Mouse (Mus musculus) limb, embryonic 13.5 days (tissue): ENCODE measurements at regions not wholly inside any gene's neighbourhood (a gene's known extent, or its start where the extent isn't known, plus 50 kb on each side); places are given as distances from the start of the nearest gene placed in this dataset.

ENCODE experiments used
- ATAC-seq: fragments of 200-750 bp; cut with Nextera tagmentation; 2 replicates; pipeline ENCODE4 v1.8.0; 2017; ENCODE audit warnings: low read depth, moderate number of reproducible peaks, moderate TSS enrichment; ENCODE audit not compliant: low FRiP score
- H3K27ac ChIP-seq: fragments of 300-500 bp; sonication (generic); 2 replicates; pipeline ENCODE4 v1.5.1; 2015; ENCODE audit warnings: inconsistent platforms, mild to moderate bottlenecking, moderate library complexity
- H3K27me3 ChIP-seq: fragments of 300-500 bp; sonication (generic); 2 replicates; pipeline ENCODE4 v1.6.1; 2015; ENCODE audit warnings: mild to moderate bottlenecking, inconsistent platforms
- H3K36me3 ChIP-seq: fragments of 300-500 bp; sonication (generic); 2 replicates; pipeline ENCODE4 v1.6.1; 2015; ENCODE audit warnings: inconsistent platforms, mild to moderate bottlenecking, moderate library complexity
- H3K4me1 ChIP-seq: fragments of 300-500 bp; sonication (generic); 2 replicates; pipeline ENCODE4 v1.6.1; 2015; ENCODE audit warnings: inconsistent platforms
- H3K4me2 ChIP-seq: fragments of 300-500 bp; sonication (generic); replicated peaks from 2 replicates; pipeline ENCODE4 v1.6.1; 2015; ENCODE audit warnings: inconsistent platforms, mild to moderate bottlenecking, moderate library complexity
- H3K4me3 ChIP-seq: fragments of 300-500 bp; sonication (generic); 2 replicates; pipeline ENCODE4 v1.5.1; 2015; ENCODE audit warnings: moderate library complexity, mild to moderate bottlenecking, inconsistent platforms
- H3K9ac ChIP-seq: fragments of 300-500 bp; sonication (generic); 2 replicates; pipeline ENCODE4 v1.6.1; 2015; ENCODE audit warnings: mild to moderate bottlenecking, inconsistent platforms
- H3K9me3 ChIP-seq: fragments of 300-500 bp; sonication (generic); 2 replicates; pipeline ENCODE4 v1.6.1; 2016; ENCODE audit warnings: inconsistent platforms
- WGBS: fragments of 180-500 bp; shearing (Covaris S2); methylation state at CpG from one replicate; pipeline ENCODE4 v1.1.7; 2015; 5-methylcytosine and 5-hydroxymethylcytosine counted together

- no peaks in the 10 kb centered on the region for H3K36me3 ChIP-seq
- H3K4me3 ChIP-seq, result no peak overlapping the region
- H3K9ac ChIP-seq, result no peak overlapping the region
- 93% methylated on average over 6 of the region's 6 CpGs for WGBS
- H3K4me2 ChIP-seq, result no peak overlapping the region
- peaks cover 11% of the 10 kb centered on the region for H3K4me1 ChIP-seq
- ATAC-seq, result no peak
- H3K27me3 ChIP-seq, result no peaks in the 10 kb centered on the region
- H3K9me3 ChIP-seq, result no peaks in the 10 kb centered on the region
- no peak overlapping the region for H3K27ac ChIP-seq
Measured at GRCm38 (mm10) chr10:68894121-68894520, 170.7 kb downstream of the Tmem26 start.

GRCm38 (mm10) chr10:68897524-68897923, 174.1 kb downstream of the Tmem26 start:
- H3K27ac ChIP-seq, result peak overlapping the region; percentile 44; the same call in 1 of the 2 replicates
- no peak overlapping the region for H3K4me3 ChIP-seq
- WGBS, result 47% methylated on average over 3 of the region's 3 CpGs
- peaks cover 11% of the 10 kb centered on the region for H3K4me1 ChIP-seq
- H3K9me3 ChIP-seq, result no peaks in the 10 kb centered on the region
- peak; percentile 61; the same call in 1 of the 2 replicates for ATAC-seq
- no peaks in the 10 kb centered on the region for H3K36me3 ChIP-seq
- H3K4me2 ChIP-seq, result no peak overlapping the region
- H3K9ac ChIP-seq, result no peak overlapping the region
- H3K27me3 ChIP-seq, result no peaks in the 10 kb centered on the region

GRCm38 (mm10) chr10:68901168-68901567, 177.7 kb downstream of the Tmem26 start:
- WGBS, result 72% methylated on average over 4 of the region's 4 CpGs
- Histone ChIP-seq H3K9ac (no peak overlapping the region), H3K27ac (no peak overlapping the region), H3K27me3 (no peaks in the 10 kb centered on the region), H3K4me3 (no peak overlapping the region), H3K4me1 (peaks cover 11% of the 10 kb centered on the region), H3K9me3 (no peaks in the 10 kb centered on the region), H3K36me3 (no peaks in the 10 kb centered on the region), H3K4me2 (no peak overlapping the region)
- no peak for ATAC-seq

- Histone ChIP-seq H3K9ac (no peak overlapping the region), H3K36me3 (no peaks in the 10 kb centered on the region), H3K9me3 (no peaks in the 10 kb centered on the region), H3K4me1 (peaks cover 4% of the 10 kb centered on the region), H3K4me2 (no peak overlapping the region), H3K27ac (no peak overlapping the region), H3K27me3 (no peaks in the 10 kb centered on the region), H3K4me3 (no peak overlapping the region)
- no peak for ATAC-seq
- 17% methylated on average over 3 of the region's 3 CpGs for WGBS
Measured at GRCm38 (mm10) chr10:68902670-68903069, 179.2 kb downstream of the Tmem26 start.

GRCm38 (mm10) chr10:68904337-68904736, 180.9 kb downstream of the Tmem26 start:
- H3K27ac ChIP-seq, result no peak overlapping the region
- no peaks in the 10 kb centered on the region for H3K9me3 ChIP-seq
- H3K4me1 ChIP-seq, result no peaks in the 10 kb centered on the region
- no peak overlapping the region for H3K4me3 ChIP-seq
- H3K4me2 ChIP-seq, result no peak overlapping the region
- no peak for ATAC-seq
- H3K27me3 ChIP-seq, result no peaks in the 10 kb centered on the region
- 95% methylated on average over 10 of the region's 10 CpGs for WGBS
- no peak overlapping the region for H3K9ac ChIP-seq
- H3K36me3 ChIP-seq, result no peaks in the 10 kb centered on the region

- Histone ChIP-seq H3K4me2 (no peak overlapping the region), H3K4me3 (no peak overlapping the region), H3K9me3 (no peaks in the 10 kb centered on the region), H3K9ac (no peak overlapping the region), H3K27me3 (no peaks in the 10 kb centered on the region), H3K36me3 (no peaks in the 10 kb centered on the region), H3K27ac (no peak overlapping the region), H3K4me1 (no peaks in the 10 kb centered on the region)
- ATAC-seq, result no peak
- 27% methylated on average over 5 of the region's 5 CpGs for WGBS
Measured at GRCm38 (mm10) chr10:68908236-68908635, 184.8 kb downstream of the Tmem26 start.

- no peaks in the 10 kb centered on the region for H3K36me3 ChIP-seq
- no peak overlapping the region for H3K4me2 ChIP-seq
- H3K9ac ChIP-seq, result no peak overlapping the region
- no peaks in the 10 kb centered on the region for H3K9me3 ChIP-seq
- no peaks in the 10 kb centered on the region for H3K27me3 ChIP-seq
- 75% methylated on average over 10 of the region's 10 CpGs for WGBS
- H3K27ac ChIP-seq, result no peak overlapping the region
- ATAC-seq, result no peak
- H3K4me1 ChIP-seq, result no peaks in the 10 kb centered on the region
- H3K4me3 ChIP-seq, result no peak overlapping the region
Measured at GRCm38 (mm10) chr10:68909018-68909417, 185.6 kb downstream of the Tmem26 start.

GRCm38 (mm10) chr10:68916147-68916546, 192.7 kb downstream of the Tmem26 start:
- Histone ChIP-seq H3K36me3 (no peaks in the 10 kb centered on the region), H3K27me3 (no peaks in the 10 kb centered on the region), H3K4me3 (no peak overlapping the region), H3K27ac (no peak overlapping the region), H3K9ac (no peak overlapping the region), H3K4me2 (no peak overlapping the region), H3K4me1 (no peaks in the 10 kb centered on the region), H3K9me3 (no peaks in the 10 kb centered on the region)
- 76% methylated on average over 7 of the region's 7 CpGs for WGBS
- ATAC-seq, result no peak

GRCm38 (mm10) chr10:68935843-68936242, 212.4 kb downstream of the Tmem26 start:
- no peaks in the 10 kb centered on the region for H3K36me3 ChIP-seq
- 0 out of 2 replicates have a peak, but pooled peaks cover 3% of the 10 kb centered on the region for H3K27me3 ChIP-seq
- no peak overlapping the region for H3K4me2 ChIP-seq
- 41% methylated on average over 5 of the region's 5 CpGs for WGBS
- peak; percentile 61; the same call in 1 of the 2 replicates for ATAC-seq
- H3K27ac ChIP-seq, result no peak overlapping the region
- no peaks in the 10 kb centered on the region for H3K9me3 ChIP-seq
- H3K9ac ChIP-seq, result no peak overlapping the region
- H3K4me3 ChIP-seq, result no peak overlapping the region
- peaks cover 16% of the 10 kb centered on the region for H3K4me1 ChIP-seq

- WGBS, result 76% methylated on average over 6 of the region's 6 CpGs
- Histone ChIP-seq H3K4me2 (no peak overlapping the region), H3K27me3 (no peaks in the 10 kb centered on the region), H3K27ac (no peak overlapping the region), H3K9me3 (no peaks in the 10 kb centered on the region), H3K36me3 (no peaks in the 10 kb centered on the region), H3K9ac (no peak overlapping the region), H3K4me3 (no peak overlapping the region), H3K4me1 (no peaks in the 10 kb centered on the region)
- ATAC-seq, result no peak
Measured at GRCm38 (mm10) chr10:68943239-68943638, 208.0 kb upstream of the Rhobtb1 start.

- Histone ChIP-seq H3K4me1 (no peaks in the 10 kb centered on the region), H3K9me3 (no peaks in the 10 kb centered on the region), H3K4me3 (no peak overlapping the region), H3K4me2 (no peak overlapping the region), H3K36me3 (no peaks in the 10 kb centered on the region), H3K27me3 (no peaks in the 10 kb centered on the region), H3K9ac (no peak overlapping the region), H3K27ac (no peak overlapping the region)
- ATAC-seq, result no peak
- WGBS, result 70% methylated on average over 7 of the region's 7 CpGs
Measured at GRCm38 (mm10) chr10:68956539-68956938, 194.7 kb upstream of the Rhobtb1 start.

GRCm38 (mm10) chr10:68961376-68961775, 189.9 kb upstream of the Rhobtb1 start:
- no peak overlapping the region for H3K27ac ChIP-seq
- 95% methylated on average over 1 of the region's 1 CpGs for WGBS
- H3K36me3 ChIP-seq, result no peaks in the 10 kb centered on the region
- peaks cover 3% of the 10 kb centered on the region; the same call in 1 of the 2 replicates for H3K4me1 ChIP-seq
- no peak overlapping the region for H3K4me2 ChIP-seq
- H3K9ac ChIP-seq, result no peak overlapping the region
- no peaks in the 10 kb centered on the region for H3K27me3 ChIP-seq
- no peak for ATAC-seq
- H3K9me3 ChIP-seq, result no peaks in the 10 kb centered on the region
- no peak overlapping the region for H3K4me3 ChIP-seq

GRCm38 (mm10) chr10:68963090-68963489, 188.1 kb upstream of the Rhobtb1 start:
- no peak overlapping the region for H3K4me2 ChIP-seq
- no peaks in the 10 kb centered on the region for H3K27me3 ChIP-seq
- no peaks in the 10 kb centered on the region for H3K9me3 ChIP-seq
- no peak overlapping the region for H3K27ac ChIP-seq
- peaks cover 3% of the 10 kb centered on the region; the same call in 1 of the 2 replicates for H3K4me1 ChIP-seq
- WGBS, result 62% methylated on average over 8 of the region's 8 CpGs
- H3K9ac ChIP-seq, result no peak overlapping the region
- H3K4me3 ChIP-seq, result no peak overlapping the region
- ATAC-seq, result no peak
- H3K36me3 ChIP-seq, result no peaks in the 10 kb centered on the region
